Mouse (Mus musculus): ENCODE data around the gene Hsd3b7.
A peak's percentile ranks its signal among the peaks of the same experiment; 100 is the strongest.
"Not testable (repeated sequence)": the region's sequence is repeated elsewhere in the genome, so short reads cannot be mapped to it uniquely, and the experiment has no call there.

Gene Hsd3b7

DNA sequence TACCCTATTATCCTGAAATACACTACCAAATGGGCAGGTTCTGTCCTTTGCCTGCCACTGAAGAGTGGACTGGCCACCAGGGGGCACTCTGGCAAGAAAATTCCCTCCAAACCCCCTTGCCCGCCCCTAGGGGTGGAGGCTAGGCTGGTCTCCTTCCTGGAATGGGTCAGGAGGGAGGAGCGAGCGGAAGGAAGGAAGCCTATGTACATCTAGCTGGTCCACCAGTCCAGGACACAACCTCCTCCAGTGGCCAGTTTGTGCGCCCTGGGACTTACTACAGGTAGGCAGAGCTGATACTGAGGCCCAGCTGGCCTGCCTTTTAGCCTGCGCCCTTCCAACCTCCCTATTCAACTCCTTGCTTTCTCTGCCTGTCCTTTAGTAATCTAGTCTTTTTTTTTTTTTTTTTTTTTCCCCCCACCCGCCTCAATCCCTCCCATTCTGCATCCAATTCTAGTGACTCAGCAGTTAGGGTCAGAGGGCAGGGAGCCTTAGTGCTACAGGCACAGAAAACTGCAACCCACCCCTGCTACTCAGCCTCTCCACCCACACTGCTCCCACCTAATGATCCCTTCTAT lies at the start of gene Hsd3b7:
Gene Hsd3b7, plus strand, starts transcription at position 170 of the 575 bp plus-strand sequence.
- DNase-seq (ENCODE audit: low spot score), result peak; percentile 71

DNA sequence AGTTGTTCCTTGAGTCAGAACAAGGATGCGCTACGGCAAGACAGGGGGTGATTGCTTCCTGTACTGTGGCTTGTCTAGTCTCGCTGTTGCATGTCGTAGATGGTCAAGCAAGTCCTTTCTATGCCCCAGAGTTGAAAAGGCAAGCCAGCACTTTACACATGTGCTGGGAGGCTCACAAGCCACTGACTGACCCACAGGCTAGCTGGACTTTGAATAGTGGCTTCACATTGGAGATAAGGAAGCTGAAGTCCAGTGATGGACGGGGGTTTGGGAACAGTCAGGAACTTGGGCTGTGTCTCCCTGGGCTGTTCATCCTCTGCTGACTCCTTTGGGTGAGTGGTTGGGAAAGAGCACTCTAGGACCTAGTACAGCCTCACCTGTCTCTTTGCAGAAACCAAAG lies 48.8 kb upstream of the Hsd3b7 start:
- no peak for DNase-seq (ENCODE audit: low spot score)

DNA sequence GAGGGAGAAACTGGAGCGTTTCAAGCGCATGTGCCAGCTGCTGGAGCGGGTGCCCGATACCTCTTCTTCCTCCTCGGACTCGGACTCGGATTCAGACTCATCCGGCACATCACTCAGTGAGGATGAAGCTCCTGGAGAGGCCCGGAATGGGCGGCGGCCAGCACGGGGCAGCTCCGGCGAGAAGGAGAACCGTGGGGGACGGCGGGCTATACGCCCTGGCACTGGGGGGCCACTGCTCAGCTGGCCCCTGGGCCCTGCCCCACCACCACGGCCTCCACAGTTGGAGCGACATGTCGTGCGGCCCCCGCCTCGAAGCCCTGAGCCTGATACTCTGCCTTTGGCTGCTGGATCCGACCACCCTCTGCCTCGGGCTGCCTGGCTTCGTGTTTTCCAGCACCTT lies 48.3 kb upstream of the Hsd3b7 start:
- no peak for DNase-seq (ENCODE audit: low spot score)

DNA sequence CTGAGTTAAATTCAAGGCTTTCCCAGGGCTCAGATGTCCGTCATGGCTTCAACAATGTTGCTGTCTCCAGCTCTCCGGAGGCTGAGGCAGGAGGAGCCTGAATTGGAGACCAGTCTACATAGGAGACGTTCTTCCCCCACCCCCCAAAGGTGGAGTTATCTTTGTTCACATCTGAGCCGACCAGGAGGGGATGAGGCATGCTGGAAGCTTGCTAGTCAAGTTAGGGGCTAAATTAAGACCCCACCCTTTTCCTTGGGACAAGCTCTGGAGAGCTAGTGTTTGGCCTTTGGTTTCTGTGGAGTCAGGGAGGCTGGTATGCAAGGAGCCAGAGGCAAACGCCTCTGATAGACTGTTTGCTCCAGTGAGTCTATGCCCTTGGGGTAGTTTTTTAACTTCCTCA lies 47.2 kb upstream of the Hsd3b7 start:
- DNase-seq (ENCODE audit: low spot score), result no peak

DNA sequence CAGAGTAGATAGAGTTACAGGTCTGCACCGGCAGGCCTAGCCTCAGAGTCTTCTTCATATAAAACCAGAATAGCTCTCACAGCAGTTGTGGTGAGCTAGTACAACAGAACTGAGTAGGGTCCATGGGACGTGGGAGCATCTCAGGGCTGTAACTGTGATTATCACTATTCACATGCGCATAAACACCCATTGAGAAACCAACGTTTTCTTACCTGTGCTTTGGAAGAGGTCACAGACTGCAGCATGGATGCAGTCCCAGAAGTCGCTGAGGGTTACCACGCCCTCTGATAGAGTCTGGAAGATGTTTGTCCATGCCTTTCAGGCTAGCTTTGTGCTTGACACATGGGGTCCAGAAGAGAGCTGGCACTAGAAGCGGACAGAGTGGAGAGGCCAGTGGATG lies 46.7 kb upstream of the Hsd3b7 start:
- no peak for DNase-seq (ENCODE audit: low spot score)

DNA sequence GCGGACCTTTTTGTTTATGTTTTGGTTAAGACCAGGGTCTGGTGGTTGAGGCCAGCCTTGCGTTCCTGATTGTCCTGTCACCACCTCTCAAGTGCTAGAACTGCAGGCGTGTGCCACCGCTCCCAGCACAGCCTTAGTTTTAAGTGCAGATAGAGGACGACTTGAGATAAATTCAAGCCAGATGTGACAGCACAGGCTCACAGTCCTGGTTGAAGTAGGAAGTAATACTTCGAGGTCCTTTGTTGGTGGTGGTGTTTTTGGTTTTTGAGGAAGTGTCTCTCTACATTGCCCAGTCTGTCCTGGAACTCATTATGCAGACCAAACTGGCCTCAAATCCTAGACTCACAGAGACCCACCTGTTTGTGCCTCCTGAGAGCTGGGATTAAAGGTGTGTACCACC lies 40.7 kb upstream of the Hsd3b7 start:
- DNase-seq (ENCODE audit: low spot score), result no peak

DNA sequence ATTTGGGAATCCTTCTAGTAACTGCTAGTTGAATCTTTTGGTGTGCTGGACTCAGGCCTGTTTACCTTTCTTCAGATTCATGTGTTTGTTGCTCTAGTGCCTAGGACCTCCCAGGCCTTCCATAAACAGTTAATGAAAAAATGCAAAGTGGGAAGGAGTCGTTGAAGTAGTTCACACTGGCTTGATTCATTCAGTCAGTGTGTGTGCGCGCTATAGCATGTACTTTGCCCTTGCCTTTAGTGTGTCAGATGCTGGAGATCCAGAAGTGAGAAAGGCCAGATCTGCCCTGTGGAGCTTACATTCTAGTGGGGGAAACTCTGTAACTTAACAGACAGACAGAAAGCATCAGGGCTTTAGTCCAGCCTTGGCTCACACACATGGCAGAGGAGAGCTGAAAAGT lies 39.9 kb upstream of the Hsd3b7 start:
- DNase-seq (ENCODE audit: low spot score), result no peak

DNA sequence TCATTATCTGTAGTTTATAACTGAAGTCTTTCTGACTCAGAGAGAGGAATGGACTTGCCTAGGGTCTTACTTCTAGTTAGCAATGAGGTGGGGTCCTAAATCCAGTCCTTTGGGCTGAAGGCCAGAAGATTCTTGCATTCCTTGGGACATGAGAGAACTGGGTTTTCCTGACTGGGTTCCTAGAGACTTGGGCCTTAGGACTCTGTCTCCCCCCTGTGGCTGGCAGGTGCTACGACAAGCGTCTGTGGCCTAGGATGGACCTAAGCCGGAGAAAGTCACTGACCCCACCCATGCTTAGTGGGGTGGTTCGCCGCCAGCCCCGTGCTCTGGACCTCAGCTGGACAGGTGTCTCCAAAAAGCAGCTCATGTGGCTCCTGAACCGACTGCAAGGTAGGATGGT lies 39.4 kb upstream of the Hsd3b7 start:
- no peak for DNase-seq (ENCODE audit: low spot score)

DNA sequence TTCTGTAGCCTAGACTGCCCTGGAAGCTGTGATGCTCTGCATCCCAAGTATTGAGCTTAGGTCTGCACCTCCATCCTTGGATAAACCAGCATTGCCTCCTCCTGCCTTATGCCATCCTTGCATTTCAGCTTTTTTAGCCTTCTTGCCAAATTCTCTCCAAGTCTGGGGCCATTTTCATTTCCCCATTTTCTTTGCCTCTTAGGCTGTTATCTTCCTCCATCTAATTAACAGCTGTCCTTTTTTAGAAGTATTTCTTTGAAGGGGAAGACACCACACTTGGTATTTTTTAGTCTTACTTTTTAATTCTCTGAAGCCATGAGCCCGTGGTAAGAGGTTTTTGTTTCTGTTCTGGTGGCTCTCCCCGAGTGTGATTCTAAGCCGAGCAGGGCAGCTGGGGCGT lies 36.8 kb upstream of the Hsd3b7 start:
- no peak for DNase-seq (ENCODE audit: low spot score)

DNA sequence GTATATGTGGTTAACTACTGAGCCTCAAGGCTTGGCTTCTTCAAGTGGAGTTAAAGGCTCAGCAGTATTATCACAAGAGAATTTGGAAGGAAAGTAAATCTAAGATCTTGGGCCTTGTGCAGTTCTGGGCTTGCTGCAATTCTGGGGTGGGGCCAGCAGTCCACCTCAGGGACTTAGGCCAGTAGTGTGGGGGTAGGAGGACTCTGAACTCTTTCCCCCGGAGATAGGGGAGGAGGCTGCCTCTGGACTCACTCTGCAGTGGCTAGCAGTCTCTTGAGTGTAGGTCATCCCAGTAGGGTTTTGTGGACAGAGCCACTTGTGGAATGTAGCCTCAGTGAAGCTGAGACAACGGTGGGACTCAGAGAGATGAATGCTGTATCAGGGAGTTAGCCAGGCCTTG lies 34.6 kb upstream of the Hsd3b7 start:
- DNase-seq (ENCODE audit: low spot score), result no peak

DNA sequence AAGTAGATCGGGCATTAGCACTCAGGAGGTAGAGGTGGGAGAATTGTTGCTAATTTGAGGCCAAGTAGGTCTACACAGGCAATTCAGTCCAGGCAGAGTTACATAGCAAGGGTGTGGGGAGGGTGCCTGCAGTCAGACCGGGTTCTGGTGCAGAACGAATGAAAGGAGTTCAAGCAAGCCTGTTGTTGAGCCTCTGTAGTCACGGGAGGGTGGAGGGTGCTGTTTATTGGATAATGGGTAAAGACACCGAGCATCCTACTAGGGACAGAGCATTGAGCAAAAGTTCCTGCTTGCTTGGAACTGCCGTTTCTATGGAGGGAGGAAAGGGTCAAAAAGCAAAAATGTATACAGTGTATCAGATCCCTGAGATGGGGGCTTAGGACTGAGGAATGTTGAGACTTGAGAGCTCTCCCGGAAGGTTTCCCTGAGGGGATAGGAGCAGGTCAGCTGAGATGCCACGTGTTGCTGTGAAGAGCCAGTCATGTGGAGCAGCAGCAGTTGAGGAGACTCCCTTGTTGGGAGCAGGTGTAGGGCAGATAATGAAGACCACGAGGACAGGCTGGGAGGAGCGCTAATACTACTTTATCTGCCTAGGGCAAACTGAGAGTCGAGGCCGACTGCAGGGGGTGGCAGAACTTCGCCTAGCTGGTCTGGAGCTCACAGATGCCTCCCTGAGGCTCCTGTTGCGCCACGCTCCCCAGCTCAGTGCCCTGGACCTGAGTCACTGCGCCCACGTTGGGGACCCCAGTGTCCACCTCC lies 33.4 kb upstream of the Hsd3b7 start:
- DNase-seq (ENCODE audit: low spot score), result peak; percentile 87

DNA sequence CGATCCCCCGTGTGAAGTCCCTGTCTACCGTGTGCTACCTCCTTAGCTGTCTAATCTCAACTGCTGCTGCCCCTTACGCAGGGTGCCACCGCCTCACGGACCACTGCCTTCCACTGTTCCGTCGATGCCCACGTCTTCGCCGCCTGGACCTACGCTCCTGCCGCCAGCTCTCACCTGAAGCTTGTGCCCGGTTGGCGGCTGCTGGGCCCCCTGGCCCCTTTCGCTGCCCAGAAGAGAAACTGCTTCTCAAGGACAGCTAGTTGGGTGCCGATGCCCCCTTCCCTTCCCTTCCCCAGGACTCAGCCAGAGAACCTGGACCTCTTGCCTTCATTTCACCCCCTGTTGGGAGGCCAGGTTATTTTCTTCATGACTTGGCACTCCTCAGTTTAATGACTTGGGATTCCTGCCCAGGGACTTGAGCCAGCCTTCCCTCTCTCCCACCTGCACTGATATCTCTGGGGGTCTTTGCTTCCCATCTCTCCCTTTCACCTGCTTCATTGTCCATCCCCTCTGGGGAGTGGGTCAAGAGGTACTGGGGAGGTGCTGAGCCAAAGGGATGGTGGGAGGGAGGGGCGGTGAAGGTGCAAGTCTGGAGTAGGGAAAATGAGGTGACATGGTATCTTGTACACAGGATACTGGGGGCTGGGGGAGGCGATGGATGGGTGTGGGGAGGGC lies 32.6 kb upstream of the Hsd3b7 start:
- DNase-seq (ENCODE audit: low spot score), result no peak

DNA sequence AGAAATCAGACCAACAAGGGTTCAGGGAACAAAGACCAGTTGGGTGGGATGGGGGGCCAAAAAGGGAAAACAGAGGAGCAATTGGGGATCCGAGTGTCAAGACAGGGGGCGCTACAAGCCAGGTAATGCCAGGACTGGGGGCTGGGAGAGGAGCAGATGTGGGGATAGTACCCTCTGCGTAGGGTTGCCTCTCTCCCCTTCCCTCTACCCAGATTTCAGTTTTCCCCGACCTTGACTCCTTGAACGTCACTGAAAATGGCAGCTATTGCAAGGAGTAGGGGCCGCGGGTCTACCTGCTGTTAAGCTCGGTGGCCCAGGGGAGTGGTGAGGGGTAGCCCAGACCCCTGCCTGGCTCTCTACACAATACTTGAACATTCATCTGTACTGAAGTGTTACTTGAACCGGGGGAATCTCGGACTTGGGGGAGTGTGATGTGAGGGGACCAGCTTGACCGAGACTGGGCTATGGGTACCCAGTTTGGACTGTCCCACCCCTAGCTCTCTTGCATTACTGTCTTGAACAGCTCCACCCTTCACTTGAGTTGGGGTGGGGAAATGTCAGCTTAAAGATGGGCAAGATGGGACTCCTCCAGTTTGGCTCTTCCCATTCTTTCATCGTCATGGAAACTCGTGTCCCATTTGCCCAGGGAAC lies 31.9 kb upstream of the Hsd3b7 start:
- DNase-seq (ENCODE audit: low spot score), result no peak

DNA sequence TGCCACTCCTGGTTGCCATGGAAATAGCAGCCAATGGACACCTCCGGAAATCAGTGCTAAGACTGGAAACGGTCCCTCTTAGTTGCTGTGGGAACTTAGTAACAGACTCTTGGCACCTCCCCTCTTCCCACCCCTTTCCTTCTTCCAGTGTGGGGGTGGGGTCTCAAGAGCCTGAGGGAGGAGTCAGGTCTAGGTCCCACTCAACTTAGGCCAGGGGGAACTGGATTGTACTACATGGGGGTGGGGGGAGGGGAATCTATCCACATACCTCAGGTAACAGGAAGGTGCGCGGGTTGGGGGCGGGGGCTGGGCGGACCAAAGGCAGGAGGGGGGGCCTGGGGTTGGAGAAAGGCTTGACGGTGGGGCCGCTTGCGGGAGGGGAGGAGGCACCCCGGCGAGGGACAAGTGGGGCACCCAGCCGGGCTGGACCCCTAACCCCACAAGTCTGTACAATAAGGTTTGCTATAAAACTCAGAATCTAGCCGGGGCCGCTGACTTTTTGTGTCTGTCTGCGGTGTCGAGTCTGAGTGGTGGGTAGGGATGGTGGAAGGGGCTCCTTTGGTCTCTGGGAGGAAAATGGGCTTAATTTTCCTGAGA lies 31.3 kb upstream of the Hsd3b7 start:
- peak; percentile 73 for DNase-seq (ENCODE audit: low spot score)

DNA sequence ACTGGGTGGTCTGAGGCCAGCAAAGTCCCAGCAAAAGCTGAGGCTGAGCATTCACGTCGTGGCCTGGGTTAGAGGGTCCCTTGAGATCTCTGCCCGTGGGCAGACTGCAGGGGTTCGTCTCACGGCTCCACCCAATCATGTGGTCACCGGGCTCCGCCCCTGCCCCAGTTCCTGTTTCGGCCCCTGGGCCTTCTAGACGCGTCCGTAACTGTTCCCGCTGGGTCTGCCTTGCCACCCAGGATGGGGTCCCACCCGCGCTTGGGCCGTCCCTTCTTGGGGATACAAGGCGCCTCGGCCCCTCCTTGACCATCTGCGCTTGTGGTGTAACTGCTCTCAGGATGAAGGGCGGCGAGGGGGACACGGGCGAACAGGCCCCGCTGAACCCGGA lies 30.8 kb upstream of the Hsd3b7 start, which contains the start of gene Orai3:
Gene Orai3, plus strand, starts transcription at position 165 of the 388 bp plus-strand sequence.
- DNase-seq (ENCODE audit: low spot score), result no peak

DNA sequence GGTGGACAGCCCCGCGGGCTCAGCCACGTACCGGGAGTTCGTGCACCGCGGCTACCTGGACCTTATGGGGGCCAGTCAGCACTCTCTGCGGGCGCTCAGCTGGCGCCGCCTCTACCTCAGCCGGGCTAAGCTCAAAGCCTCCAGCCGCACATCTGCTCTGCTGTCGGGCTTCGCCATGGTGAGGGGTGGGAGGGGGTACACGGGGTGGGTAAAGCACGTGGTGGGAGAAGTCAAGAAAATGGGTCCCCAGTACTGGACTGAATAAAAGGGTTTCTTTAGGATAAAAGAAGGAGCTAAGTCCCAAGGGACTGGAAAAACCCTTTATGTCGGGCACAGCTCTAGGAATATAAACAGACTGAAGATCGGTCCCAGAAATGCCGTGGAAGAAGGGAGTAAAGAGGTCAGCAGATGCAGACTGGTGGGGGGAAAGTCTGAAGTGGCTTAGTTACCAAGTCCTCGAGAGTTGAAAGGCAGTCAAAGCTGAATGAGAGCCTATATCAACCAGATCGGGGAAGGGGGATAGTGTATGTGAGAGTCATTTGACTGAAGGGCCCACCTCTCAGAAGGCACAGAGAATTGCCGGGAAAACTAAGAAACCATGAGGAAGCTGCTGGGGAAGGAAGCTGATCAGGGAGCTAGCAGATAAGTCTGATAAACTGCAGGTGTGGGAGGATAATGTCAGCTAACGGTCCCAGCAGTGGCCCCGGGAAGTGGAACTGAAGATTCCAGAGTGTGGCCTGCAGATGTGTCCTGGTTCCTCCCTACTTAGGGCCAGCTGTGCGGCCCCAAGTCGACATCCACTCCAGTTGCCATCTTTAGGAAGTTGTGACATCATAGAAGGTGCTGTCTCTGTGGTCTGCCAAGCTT lies 30.1 kb upstream of the Hsd3b7 start:
- no peak for DNase-seq (ENCODE audit: low spot score)

DNA sequence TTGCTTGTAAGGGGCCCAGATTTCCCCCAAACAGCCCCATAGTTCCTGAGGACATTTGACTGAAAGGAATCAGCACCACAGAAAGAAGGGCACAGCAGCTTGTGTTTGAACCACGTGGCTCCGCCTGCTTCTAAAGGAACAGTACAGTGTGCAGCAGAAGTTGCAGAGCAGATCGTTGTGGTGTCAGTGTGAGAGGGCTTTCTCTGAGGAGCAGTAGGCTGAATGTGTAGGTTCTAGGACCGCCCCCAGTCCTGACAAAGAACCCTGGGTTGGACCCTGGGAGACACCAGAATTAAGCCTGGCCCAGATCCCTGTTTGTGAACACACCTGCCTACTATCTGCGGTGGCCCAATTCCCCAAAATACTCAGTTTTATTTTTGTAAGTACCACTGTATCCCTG lies 29.1 kb upstream of the Hsd3b7 start:
- no peak for DNase-seq (ENCODE audit: low spot score)

DNA sequence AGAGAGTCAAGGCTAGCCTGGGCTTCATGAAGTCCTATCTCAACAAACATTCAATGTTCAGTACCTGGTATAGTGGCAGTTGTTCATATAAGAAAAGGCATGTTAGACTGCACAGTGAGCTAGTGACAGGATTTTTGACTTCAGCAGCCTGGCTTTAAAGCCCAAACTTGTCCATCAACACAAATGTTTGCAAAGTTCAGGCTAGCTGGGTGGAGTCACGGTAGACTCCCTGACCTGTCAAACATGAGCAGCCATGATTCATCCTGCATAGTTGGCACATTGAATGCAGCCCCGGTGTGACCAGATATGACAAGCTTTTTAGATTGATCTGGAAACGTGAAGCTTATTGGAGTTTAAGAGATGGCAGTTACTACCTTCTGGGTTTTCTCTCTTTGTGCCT lies 28.3 kb upstream of the Hsd3b7 start:
- DNase-seq (ENCODE audit: low spot score), result no peak

DNA sequence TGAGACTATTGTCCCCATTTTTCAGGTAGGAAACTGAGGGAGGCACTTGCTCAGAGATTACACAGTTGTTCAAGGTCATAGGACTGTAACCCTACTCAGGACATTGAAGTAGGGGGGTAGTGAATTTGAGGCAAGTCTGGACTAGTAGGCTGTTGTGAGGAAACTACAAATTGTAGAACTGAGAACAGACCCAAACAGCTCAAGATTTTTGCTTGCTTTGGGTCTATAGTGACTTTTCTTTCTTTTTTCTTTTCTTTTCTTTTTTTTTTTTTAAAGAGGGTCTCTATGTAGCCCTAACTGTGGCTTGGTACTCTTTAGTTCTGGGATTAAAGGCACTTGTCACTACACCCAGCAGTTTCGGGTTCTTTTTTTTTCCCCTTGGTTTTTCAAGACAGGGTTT lies 27.8 kb upstream of the Hsd3b7 start:
- no peak for DNase-seq (ENCODE audit: low spot score)

DNA sequence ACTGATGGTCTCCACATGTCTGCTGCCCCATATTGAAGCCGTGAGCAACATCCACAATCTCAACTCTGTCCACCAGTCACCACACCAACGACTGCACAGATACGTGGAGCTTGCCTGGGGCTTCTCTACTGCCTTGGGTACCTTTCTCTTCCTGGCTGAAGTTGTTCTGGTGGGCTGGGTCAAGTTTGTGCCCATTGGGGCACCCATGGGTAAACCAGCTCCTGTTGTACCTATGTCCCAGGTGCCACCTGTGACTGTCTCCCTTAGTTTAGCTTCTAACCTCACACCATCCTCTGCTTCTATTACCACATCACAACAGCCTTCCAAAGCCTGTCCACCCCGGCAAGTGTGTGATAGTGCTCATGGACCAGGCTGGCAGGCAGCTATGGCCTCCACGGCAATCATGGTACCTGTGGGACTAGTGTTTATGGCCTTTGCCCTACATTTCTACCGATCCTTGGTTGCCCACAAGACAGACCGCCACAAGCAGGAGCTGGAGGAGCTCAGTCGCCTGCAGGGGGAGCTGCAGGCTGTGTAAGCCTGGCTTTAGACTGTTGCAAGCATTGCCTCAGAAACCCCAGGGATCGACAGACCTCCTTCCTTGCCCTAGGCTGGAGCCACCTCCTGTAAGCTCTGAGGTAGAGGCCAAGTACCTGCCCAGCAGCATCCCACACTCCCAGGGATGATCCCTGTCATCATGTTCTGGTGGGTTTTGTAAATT lies 26.6 kb upstream of the Hsd3b7 start:
- peak; percentile 82 for DNase-seq (ENCODE audit: low spot score)

DNA sequence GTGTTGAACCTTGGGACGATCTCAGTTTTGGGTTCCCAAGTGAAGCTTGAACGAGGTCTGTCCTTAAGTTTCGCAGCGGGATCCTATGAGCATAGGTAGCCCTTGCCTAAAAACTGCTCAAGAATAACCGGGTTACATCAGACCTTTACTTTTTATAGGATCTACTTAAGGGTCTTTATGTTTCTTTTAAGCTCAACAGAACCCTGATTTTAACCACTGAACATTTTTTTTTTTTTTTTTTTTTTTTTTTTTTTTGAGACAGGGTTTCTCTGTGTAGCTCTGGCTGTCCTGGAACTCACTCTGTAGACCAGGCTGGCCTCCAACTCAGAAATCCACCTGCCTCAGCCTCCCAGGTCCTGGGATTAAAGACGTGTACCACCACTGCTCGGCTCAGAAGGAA lies 24.6 kb upstream of the Hsd3b7 start:
- DNase-seq (ENCODE audit: low spot score), result not testable (repeated sequence)

Data from c-Kit-positive CD71-positive TER-119-positive erythroid progenitor cells, embryonic 14.5 days (primary cell).